Mouse (Mus musculus) heart, embryonic 11.5 days (tissue): ENCODE data around the gene Tln2. TPM values are rescaled to one million over a fixed set of nuclear protein-coding genes. Genes with fewer than 3 reads are reported as not detected.

Experiments used
- ATAC-seq: fragments of 200-750 bp; cut with Nextera tagmentation; replicated peaks from 2 replicates; pipeline ENCODE4 v1.8.0; 2017; ENCODE audit warnings: moderate library complexity; ENCODE audit not compliant: insufficient number of reproducible peaks, low FRiP score, low TSS enrichment
- H3K27ac ChIP-seq: fragments of 300-500 bp; sonication (generic); 2 replicates; pipeline ENCODE4 v1.5.1; 2014; ENCODE audit warnings: mild to moderate bottlenecking, low read depth, low read length
- H3K27me3 ChIP-seq: fragments of 300-500 bp; sonication (generic); 2 replicates; pipeline ENCODE4 v1.6.1; 2014; ENCODE audit warnings: mild to moderate bottlenecking, low read length, mixed read lengths; ENCODE audit not compliant: control insufficient read depth, insufficient read depth
- H3K36me3 ChIP-seq: fragments of 300-500 bp; sonication (generic); 2 replicates; pipeline ENCODE4 v1.6.1; 2014; ENCODE audit warnings: mild to moderate bottlenecking, low read length, moderate library complexity, mixed read lengths; ENCODE audit not compliant: control insufficient read depth, insufficient read depth
- H3K4me1 ChIP-seq: fragments of 300-500 bp; sonication (generic); 2 replicates; pipeline ENCODE4 v1.6.1; 2014; ENCODE audit warnings: low read length; ENCODE audit not compliant: control insufficient read depth, insufficient read depth
- H3K4me2 ChIP-seq: fragments of 300-500 bp; sonication (generic); 2 replicates; pipeline ENCODE4 v1.6.1; 2014; ENCODE audit warnings: mild to moderate bottlenecking, moderate library complexity
- H3K4me3 ChIP-seq: fragments of 300-500 bp; sonication (generic); 2 replicates; pipeline ENCODE4 v1.5.1; 2014; ENCODE audit warnings: low read depth, low read length
- H3K9ac ChIP-seq: fragments of 300-500 bp; sonication (generic); 2 replicates; pipeline ENCODE4 v1.6.1; 2014; ENCODE audit warnings: mild to moderate bottlenecking, low read depth, low read length, moderate library complexity
- H3K9me3 ChIP-seq: fragments of 300-500 bp; sonication (generic); replicated peaks from 2 replicates; pipeline ENCODE4 v1.6.1; 2016; ENCODE audit warnings: low read length; ENCODE audit not compliant: control insufficient read depth
- WGBS: fragments of 180-500 bp; shearing (Covaris S2); extraction: QIAGEN DNeasy Blood & Tissue Kit; methylation state at CpG from one replicate; pipeline ENCODE4 v1.1.7; 2014; ENCODE audit not compliant: insufficient replicate concordance; 5-methylcytosine and 5-hydroxymethylcytosine counted together
- polyA plus RNA-seq: library from polyadenylated mRNA; unstranded; fragments of >200 nt; fragmentation: Nextera tagmentation; extraction: Ambion mirVana; gene quantifications from 2 replicates; pipeline ENCODE4 v1.2.1, GENCODE M21; 2014

The Tln2 gene
- polyA plus RNA-seq, 1 experiment from 2014 or later: 43.8 TPM

GRCm38 (mm10) chr9:67240456-67240855 is 319.0 kb downstream of the Tln2 start:
- H3K9me3 ChIP-seq: no peaks in the 10 kb centered on the region
- no peak overlapping the region for H3K9ac ChIP-seq
- H3K27me3 ChIP-seq: no peaks in the 10 kb centered on the region
- no peaks in the 10 kb centered on the region for H3K4me1 ChIP-seq
- H3K4me3 ChIP-seq: no peak overlapping the region
- WGBS: 83% methylated on average over 9 of the region's 9 CpGs
- no peak for ATAC-seq
- peaks cover 15% of the 10 kb centered on the region for H3K36me3 ChIP-seq
- no peak overlapping the region for H3K27ac ChIP-seq
- no peak overlapping the region for H3K4me2 ChIP-seq

GRCm38 (mm10) chr9:67236987-67237386 is 322.5 kb downstream of the Tln2 start:
- 63% methylated on average over 3 of the region's 3 CpGs for WGBS
- Histone ChIP-seq H3K27me3 (no peaks in the 10 kb centered on the region), H3K9ac (no peak overlapping the region), H3K4me2 (no peak overlapping the region), H3K4me3 (no peak overlapping the region), H3K36me3 (peaks cover 13% of the 10 kb centered on the region), H3K4me1 (no peaks in the 10 kb centered on the region), H3K9me3 (no peaks in the 10 kb centered on the region), H3K27ac (no peak overlapping the region)
- ATAC-seq: no peak

DNA sequence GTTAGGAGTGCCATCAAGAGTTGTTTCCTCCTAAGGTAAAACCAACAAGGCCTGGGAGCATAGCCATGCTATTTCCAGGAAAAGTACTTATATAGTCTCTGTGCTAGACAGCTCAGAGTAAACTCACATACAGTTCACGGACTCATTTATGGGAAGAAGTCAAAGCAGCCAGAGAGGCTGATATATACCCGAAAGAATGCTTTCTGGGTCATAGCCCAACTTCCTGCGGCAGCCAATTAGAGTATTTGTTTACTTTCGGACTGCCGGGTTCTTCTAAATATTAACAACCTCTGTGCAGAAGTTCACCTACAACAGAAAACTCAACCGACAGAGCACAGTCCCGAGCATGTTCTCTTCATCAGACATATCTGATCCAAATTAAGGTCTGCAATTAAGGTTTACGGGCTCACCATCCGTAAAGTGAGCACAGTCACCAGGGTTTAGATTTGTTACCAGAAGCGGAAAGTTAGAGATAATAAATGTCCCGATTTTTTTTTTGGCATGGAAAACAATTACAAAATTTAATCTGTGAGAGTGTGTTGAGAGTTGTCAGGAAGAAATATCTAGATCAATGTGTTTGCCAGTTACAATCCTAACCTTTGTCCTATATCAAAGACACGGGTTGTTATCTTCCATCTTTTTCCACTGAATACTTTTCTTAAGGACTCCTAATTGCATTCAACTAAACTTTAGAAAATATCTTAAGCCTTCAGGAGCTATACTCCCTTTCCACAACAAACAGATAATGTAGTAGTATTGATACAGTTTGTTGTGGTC is 323.9 kb downstream of the Tln2 start:
- ATAC-seq: no peak
- Histone ChIP-seq H3K4me2 (no peak overlapping the region), H3K9me3 (no peaks in the 10 kb centered on the region), H3K36me3 (peaks cover 10% of the 10 kb centered on the region), H3K9ac (no peak overlapping the region), H3K27ac (no peak overlapping the region), H3K27me3 (no peaks in the 10 kb centered on the region), H3K4me1 (no peaks in the 10 kb centered on the region), H3K4me3 (no peak overlapping the region)
- 68% methylated on average over 12 of the region's 12 CpGs for WGBS

GRCm38 (mm10) chr9:67229033-67229432 is 330.5 kb downstream of the Tln2 start:
- H3K4me1 ChIP-seq: no peaks in the 10 kb centered on the region
- no peak overlapping the region for H3K4me2 ChIP-seq
- no peak overlapping the region for H3K9ac ChIP-seq
- H3K36me3 ChIP-seq: no peaks in the 10 kb centered on the region
- WGBS: 73% methylated on average over 5 of the region's 5 CpGs
- no peak overlapping the region for H3K27ac ChIP-seq
- H3K4me3 ChIP-seq: no peak overlapping the region
- no peaks in the 10 kb centered on the region for H3K9me3 ChIP-seq
- ATAC-seq: no peak
- no peaks in the 10 kb centered on the region for H3K27me3 ChIP-seq

- no peak overlapping the region for H3K4me2 ChIP-seq
- WGBS: 54% methylated on average over 3 of the region's 3 CpGs
- H3K27me3 ChIP-seq: no peaks in the 10 kb centered on the region
- no peak overlapping the region for H3K4me3 ChIP-seq
- no peak for ATAC-seq
- H3K9me3 ChIP-seq: no peaks in the 10 kb centered on the region
- H3K9ac ChIP-seq: no peak overlapping the region
- H3K4me1 ChIP-seq: 0 out of 2 replicates have a peak, but pooled peaks cover 3% of the 10 kb centered on the region
- no peaks in the 10 kb centered on the region; the same call in 1 of the 2 replicates for H3K36me3 ChIP-seq
- no peak overlapping the region for H3K27ac ChIP-seq
Measured at GRCm38 (mm10) chr9:67220388-67220787, 339.1 kb downstream of the Tln2 start.

DNA sequence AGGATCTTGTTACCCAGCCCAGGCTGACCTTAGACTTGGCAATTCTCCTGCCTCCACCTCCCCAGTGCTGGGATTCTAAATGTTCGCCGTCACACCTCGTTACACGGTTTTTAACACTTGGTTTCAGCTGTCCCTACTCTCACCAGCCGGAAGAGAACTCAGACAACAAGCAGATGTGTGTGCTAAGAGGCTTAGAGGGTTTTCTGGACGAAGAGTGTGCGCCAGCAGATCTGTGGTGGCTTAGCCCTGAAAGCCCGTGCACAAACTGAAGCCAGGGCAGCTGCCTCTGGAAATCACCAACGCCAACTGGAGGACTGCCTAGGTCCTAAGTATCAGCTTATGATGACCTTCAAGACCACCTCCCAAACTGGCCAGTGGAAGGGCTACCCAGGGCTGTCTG is 341.5 kb downstream of the Tln2 start:
- Histone ChIP-seq H3K36me3 (no peaks in the 10 kb centered on the region), H3K4me3 (no peak overlapping the region), H3K4me2 (no peak overlapping the region), H3K27ac (no peak overlapping the region), H3K9ac (no peak overlapping the region), H3K4me1 (peaks cover 9% of the 10 kb centered on the region; the same call in 1 of the 2 replicates), H3K9me3 (no peaks in the 10 kb centered on the region), H3K27me3 (no peaks in the 10 kb centered on the region)
- WGBS: 62% methylated on average over 9 of the region's 9 CpGs
- ATAC-seq: no peak

DNA sequence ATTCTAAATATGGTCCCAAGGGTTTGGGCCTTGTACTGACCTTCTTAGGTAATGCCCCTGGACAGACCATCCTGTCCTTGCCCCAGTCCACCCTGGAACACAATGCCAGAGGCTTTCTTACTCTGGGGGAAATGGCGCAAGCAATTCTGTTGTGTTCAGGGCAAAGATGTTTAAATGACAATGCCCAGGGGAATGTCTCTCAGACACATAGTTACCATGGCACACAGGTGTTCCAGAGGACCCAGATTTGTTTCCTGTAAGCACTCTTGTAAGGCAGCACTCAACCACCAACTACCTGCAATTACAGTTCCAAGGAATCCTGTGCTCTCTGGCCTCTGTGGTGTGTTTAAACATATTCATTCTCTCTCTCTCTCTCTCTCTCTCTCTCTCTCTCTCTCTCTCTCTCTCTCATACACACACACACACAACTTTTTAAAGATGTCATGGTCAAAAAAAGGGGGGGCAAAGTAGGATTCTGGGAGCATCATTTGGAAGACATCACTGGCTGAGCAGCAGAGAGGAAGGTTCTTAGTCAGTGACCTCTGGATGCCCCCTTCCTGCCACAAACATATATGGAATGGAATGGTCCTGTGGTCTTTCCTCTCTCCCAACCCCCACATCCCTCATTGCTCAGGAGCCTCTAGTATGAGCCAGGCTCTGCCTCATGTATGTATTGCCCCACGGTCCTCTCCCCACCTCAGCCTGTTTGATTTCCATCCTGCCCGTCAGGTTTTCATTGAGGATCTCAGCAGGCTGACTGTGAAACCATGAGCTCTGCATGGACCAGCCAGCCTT is 345.1 kb downstream of the Tln2 start:
- peaks cover 9% of the 10 kb centered on the region; the same call in 1 of the 2 replicates for H3K4me1 ChIP-seq
- H3K9ac ChIP-seq: no peak overlapping the region
- H3K4me2 ChIP-seq: no peak overlapping the region
- no peak overlapping the region for H3K27ac ChIP-seq
- H3K27me3 ChIP-seq: no peaks in the 10 kb centered on the region
- 64% methylated on average over 3 of the region's 3 CpGs for WGBS
- no peaks in the 10 kb centered on the region for H3K9me3 ChIP-seq
- H3K4me3 ChIP-seq: no peak overlapping the region
- ATAC-seq: no peak
- H3K36me3 ChIP-seq: no peaks in the 10 kb centered on the region

- H3K9ac ChIP-seq: no peak overlapping the region
- no peaks in the 10 kb centered on the region for H3K36me3 ChIP-seq
- peaks cover 15% of the 10 kb centered on the region for H3K4me1 ChIP-seq
- no peak overlapping the region for H3K27ac ChIP-seq
- 53% methylated on average over 6 of the region's 6 CpGs for WGBS
- peak; percentile 70; the same call in 1 of the 2 replicates for ATAC-seq
- no peak overlapping the region for H3K4me3 ChIP-seq
- 0 out of 2 replicates have a peak overlapping the region, but pooled peaks have one; percentile 1 for H3K4me2 ChIP-seq
- H3K27me3 ChIP-seq: no peaks in the 10 kb centered on the region
- H3K9me3 ChIP-seq: no peaks in the 10 kb centered on the region
Measured at GRCm38 (mm10) chr9:67213275-67213674, 346.2 kb downstream of the Tln2 start.
